Mouse (Mus musculus) lung, embryonic 14.5 days (tissue): Measurements from ENCODE around the gene Polr1e. TPM values are rescaled to one million over a fixed set of nuclear protein-coding genes. Genes with fewer than 3 reads are reported as not detected.
"Not testable (repeated sequence)": the region's sequence is repeated elsewhere in the genome, so short reads cannot be mapped to it uniquely, and the experiment has no call there.

Experiments
- ATAC-seq: fragments of 200-750 bp; cut with Nextera tagmentation; 2 replicates; pipeline ENCODE4 v1.8.0; 2017; ENCODE audit warnings: mild to moderate bottlenecking, moderate TSS enrichment, moderate library complexity; ENCODE audit not compliant: insufficient read depth
- DNase-seq: peaks from one replicate; pipeline ENCODE4 v3.0.0-alpha.2; 2015
- H3K27ac ChIP-seq: fragments of 300-500 bp; sonication (generic); 2 replicates; pipeline ENCODE4 v1.5.1; 2014; ENCODE audit warnings: low read depth, mild to moderate bottlenecking, moderate library complexity
- H3K27me3 ChIP-seq: fragments of 300-500 bp; sonication (generic); 2 replicates; pipeline ENCODE4 v1.6.1; 2014; ENCODE audit warnings: low read length, control low read depth; ENCODE audit not compliant: insufficient read depth
- H3K36me3 ChIP-seq: fragments of 300-500 bp; sonication (generic); 2 replicates; pipeline ENCODE4 v1.6.1; 2014; ENCODE audit warnings: control low read depth; ENCODE audit not compliant: insufficient read depth
- H3K4me1 ChIP-seq: fragments of 300-500 bp; sonication (generic); 2 replicates; pipeline ENCODE4 v1.6.1; 2014; ENCODE audit warnings: antibody characterized with exemption, control low read depth; ENCODE audit not compliant: insufficient read depth
- H3K4me2 ChIP-seq: fragments of 300-500 bp; sonication (generic); 2 replicates; pipeline ENCODE4 v1.6.1; 2014; ENCODE audit warnings: mild to moderate bottlenecking
- H3K4me3 ChIP-seq: fragments of 300-500 bp; sonication (generic); 2 replicates; pipeline ENCODE4 v1.5.1; 2014; ENCODE audit warnings: low read depth, low read length
- H3K9ac ChIP-seq: fragments of 300-500 bp; sonication (generic); 2 replicates; pipeline ENCODE4 v1.6.1; 2014
- H3K9me3 ChIP-seq: fragments of 300-500 bp; sonication (generic); 2 replicates; pipeline ENCODE4 v1.6.1; 2016; ENCODE audit warnings: low read depth, low read length, control low read depth
- CTCF ChIP-seq: IDR thresholded peaks from 2 replicates; pipeline ENCODE4 v1.5.1; 2016; ENCODE audit warnings: antibody characterized with exemption, low read depth
- WGBS: fragments of 180-500 bp; shearing (Covaris S2); extraction: QIAGEN DNeasy Blood & Tissue Kit; methylation state at CpG from one replicate; pipeline ENCODE4 v1.1.7; 2014; 5-methylcytosine and 5-hydroxymethylcytosine counted together
- polyA plus RNA-seq: library from polyadenylated mRNA; unstranded; fragments of >200 nt; fragmentation: Nextera tagmentation; extraction: Ambion mirVana; gene quantifications from 2 replicates; pipeline ENCODE4 v1.2.1, GENCODE M21; 2014

The Polr1e gene
- polyA plus RNA-seq, 1 experiment from 2014 or later = 40.1 TPM

GRCm38 (mm10) chr4:44983131-44983740 lies 35.1 kb upstream of the Polr1e start:
- Histone ChIP-seq H3K27me3 (no peaks in the 10 kb centered on the region), H3K27ac (no peak overlapping the region), H3K9me3 (no peaks in the 10 kb centered on the region), H3K4me2 (peak overlapping the region; percentile 94; the same call in 1 of the 2 replicates), H3K9ac (no peak overlapping the region), H3K36me3 (peaks cover 21% of the 10 kb centered on the region; the same call in 1 of the 2 replicates), H3K4me1 (no peaks in the 10 kb centered on the region), H3K4me3 (no peak overlapping the region)
- ATAC-seq (no peak), DNase-seq (no peak)
- 57% methylated on average over 10 of the region's 10 CpGs for WGBS
- TF ChIP-seq CTCF = no peak

- Histone ChIP-seq H3K4me3 (no peak overlapping the region), H3K27ac (no peak overlapping the region), H3K4me2 (no peak overlapping the region), H3K36me3 (peaks cover 65% of the 10 kb centered on the region), H3K9ac (no peak overlapping the region), H3K27me3 (no peaks in the 10 kb centered on the region), H3K4me1 (no peaks in the 10 kb centered on the region), H3K9me3 (no peaks in the 10 kb centered on the region)
- TF ChIP-seq CTCF = no peak
- ATAC-seq = no peak
- no peak for DNase-seq
- 92% methylated on average over 5 of the region's 5 CpGs for WGBS
Observed at GRCm38 (mm10) chr4:44990560-44990959, 27.8 kb upstream of the Polr1e start.

GRCm38 (mm10) chr4:44992330-44992729 lies 26.1 kb upstream of the Polr1e start:
- H3K4me2 ChIP-seq, H3K27ac ChIP-seq, H3K27me3 ChIP-seq, H3K4me3 ChIP-seq, H3K4me1 ChIP-seq, DNase-seq, ATAC-seq, H3K9me3 ChIP-seq, H3K9ac ChIP-seq: not testable (repeated sequence)
- H3K36me3 ChIP-seq = peaks cover 62% of the 10 kb centered on the region
- 89% methylated on average over 11 of the region's 11 CpGs for WGBS

GRCm38 (mm10) chr4:44993179-44993578 lies 25.2 kb upstream of the Polr1e start:
- 56% methylated on average over 14 of the region's 14 CpGs for WGBS
- not testable (repeated sequence) for H3K9me3 ChIP-seq, H3K27me3 ChIP-seq, ATAC-seq, H3K9ac ChIP-seq, H3K4me2 ChIP-seq, H3K4me3 ChIP-seq, H3K4me1 ChIP-seq, DNase-seq, H3K27ac ChIP-seq
- H3K36me3 ChIP-seq = peaks cover 57% of the 10 kb centered on the region

- 85% methylated on average over 9 of the region's 9 CpGs for WGBS
- Histone ChIP-seq H3K4me1 (no peaks in the 10 kb centered on the region), H3K9me3 (no peaks in the 10 kb centered on the region), H3K27me3 (no peaks in the 10 kb centered on the region), H3K9ac (no peak overlapping the region), H3K4me2 (no peak overlapping the region), H3K36me3 (peaks cover 53% of the 10 kb centered on the region), H3K27ac (no peak overlapping the region), H3K4me3 (no peak overlapping the region)
- no peak for ATAC-seq
- DNase-seq = no peak
- TF ChIP-seq CTCF = no peak
Observed at GRCm38 (mm10) chr4:44993847-44994246, 24.5 kb upstream of the Polr1e start.

- H3K9ac ChIP-seq = no peak overlapping the region
- H3K36me3 ChIP-seq = peaks cover 44% of the 10 kb centered on the region
- H3K27me3 ChIP-seq = no peaks in the 10 kb centered on the region
- H3K9me3 ChIP-seq = no peaks in the 10 kb centered on the region
- H3K4me3 ChIP-seq = no peak overlapping the region
- no peak overlapping the region for H3K4me2 ChIP-seq
- DNase-seq (no peak), ATAC-seq (no peak)
- no peak for TF ChIP-seq CTCF
- 80% methylated on average over 18 of the region's 18 CpGs for WGBS
- H3K27ac ChIP-seq = no peak overlapping the region
- H3K4me1 ChIP-seq = no peaks in the 10 kb centered on the region
Observed at GRCm38 (mm10) chr4:44994776-44995175, 23.6 kb upstream of the Polr1e start.

- ATAC-seq = no peak
- no peak overlapping the region for H3K9ac ChIP-seq
Observed at GRCm38 (mm10) chr4:44998071-44998470, 20.3 kb upstream of the Polr1e start.

More at GRCm38 (mm10) chr4:44998071-44998470, 20.3 kb upstream of the Polr1e start:
- H3K4me2 ChIP-seq = no peak overlapping the region
- no peak overlapping the region for H3K4me3 ChIP-seq
- no peak for TF ChIP-seq CTCF
- H3K27me3 ChIP-seq = no peaks in the 10 kb centered on the region
- no peak for DNase-seq
- peaks cover 16% of the 10 kb centered on the region for H3K36me3 ChIP-seq
- no peaks in the 10 kb centered on the region for H3K9me3 ChIP-seq
- no peaks in the 10 kb centered on the region for H3K4me1 ChIP-seq
- WGBS = 70% methylated on average over 3 of the region's 3 CpGs
- no peak overlapping the region for H3K27ac ChIP-seq
